Mouse (Mus musculus): ENCODE data around the gene Fbxo28.

Fbxo28 gene

GRCm38 (mm10) chr1:182340821-182341781, at the start of gene Fbxo28:
Gene Fbxo28 (minus strand): TSS chr1:182341629.
- peak; percentile 90 for DNase-seq (ENCODE audit: low spot score)

- DNase-seq (ENCODE audit: low spot score): peak; percentile 46
Observed at GRCm38 (mm10) chr1:182388729-182389128, 47.3 kb upstream of the Fbxo28 start.

GRCm38 (mm10) chr1:182386449-182386848, 45.0 kb upstream of the Fbxo28 start:
- no peak for DNase-seq (ENCODE audit: low spot score)

DNA sequence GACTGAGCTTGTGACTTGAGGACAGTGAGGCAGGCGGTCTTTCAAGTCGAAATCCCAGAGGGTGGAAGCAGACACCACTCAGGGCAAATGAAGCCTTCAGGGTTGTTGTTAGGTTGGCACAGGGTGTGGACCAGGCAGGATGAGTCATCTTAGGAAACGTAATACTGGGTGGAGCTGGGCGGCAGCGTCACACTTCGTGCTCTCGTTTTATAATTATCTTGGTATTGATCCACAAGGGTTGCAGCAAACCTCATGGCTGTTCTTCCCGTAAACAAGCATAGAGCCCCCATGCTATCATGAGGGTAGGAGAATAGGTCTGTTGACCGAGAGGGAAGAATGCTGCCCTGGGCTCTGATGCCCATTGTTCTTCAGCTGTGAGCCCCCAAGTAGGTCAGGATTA, 41.7 kb upstream of the Fbxo28 start:
- no peak for DNase-seq (ENCODE audit: low spot score)

- DNase-seq (ENCODE audit: low spot score): no peak
Observed at GRCm38 (mm10) chr1:182381327-182381726, 39.9 kb upstream of the Fbxo28 start.

GRCm38 (mm10) chr1:182380683-182381082, 39.3 kb upstream of the Fbxo28 start:
- DNase-seq (ENCODE audit: low spot score): no peak

DNA sequence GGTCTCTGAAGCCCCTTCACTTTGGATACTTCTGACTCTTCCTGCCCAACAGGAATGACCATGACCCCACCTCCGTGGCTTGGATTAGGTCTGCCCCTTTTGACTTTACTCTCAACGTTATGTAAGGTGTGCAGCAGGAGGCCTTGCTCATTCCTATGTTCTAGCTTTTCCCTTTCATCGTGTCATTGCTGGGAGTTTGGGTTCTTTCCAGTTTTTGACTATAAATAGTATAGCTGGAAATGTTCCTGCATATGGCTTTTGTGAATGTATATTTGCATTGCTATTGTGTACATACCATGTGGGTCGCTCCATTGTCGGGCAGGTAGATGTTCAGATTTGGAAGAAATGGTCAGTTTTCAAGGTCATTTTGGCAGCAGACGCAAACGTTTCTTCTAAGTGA, 37.4 kb upstream of the Fbxo28 start:
- DNase-seq (ENCODE audit: low spot score): no peak

GRCm38 (mm10) chr1:182378205-182378835, 36.9 kb upstream of the Fbxo28 start:
- DNase-seq (ENCODE audit: low spot score): no peak

DNA sequence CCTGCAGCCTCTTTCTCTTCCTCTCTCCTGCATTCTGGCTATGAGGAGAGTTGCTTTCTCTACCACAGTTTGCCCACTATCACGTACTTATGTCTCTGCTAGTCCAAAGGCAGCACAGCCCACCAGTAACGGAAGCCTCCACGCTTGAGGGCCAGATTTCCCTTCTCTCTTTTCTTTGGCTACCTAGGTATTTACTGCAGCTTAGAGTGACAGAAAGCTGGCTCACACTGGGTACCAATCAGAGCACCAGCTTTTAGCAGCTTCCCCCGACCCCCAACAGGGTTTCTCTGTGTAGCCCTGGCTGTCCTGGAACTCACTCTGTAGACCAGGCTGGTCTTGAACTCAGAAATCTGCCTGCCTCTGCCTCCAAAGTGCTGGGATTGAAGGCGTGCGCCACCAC, 36.1 kb upstream of the Fbxo28 start:
- no peak for DNase-seq (ENCODE audit: low spot score)

DNA sequence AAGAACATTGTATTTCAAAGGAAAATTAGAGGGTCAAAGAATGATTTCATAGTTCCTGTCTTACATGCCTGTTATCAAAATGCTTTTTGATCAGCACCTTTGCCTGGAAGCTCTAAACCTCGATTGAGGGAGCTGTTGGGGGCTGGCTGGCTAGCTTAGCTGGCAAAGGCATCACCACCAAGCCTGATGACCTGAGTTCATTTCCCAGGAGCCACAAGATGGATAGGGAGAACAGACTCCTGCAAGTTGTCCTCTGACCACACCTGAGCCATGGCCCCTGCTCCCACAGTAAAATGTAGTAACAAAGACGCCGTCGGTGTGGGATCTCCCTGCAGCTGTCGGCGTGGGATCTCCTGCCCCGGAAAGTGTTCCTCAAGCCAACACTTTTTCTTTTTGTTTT, 35.4 kb upstream of the Fbxo28 start:
- DNase-seq (ENCODE audit: low spot score): no peak

DNA sequence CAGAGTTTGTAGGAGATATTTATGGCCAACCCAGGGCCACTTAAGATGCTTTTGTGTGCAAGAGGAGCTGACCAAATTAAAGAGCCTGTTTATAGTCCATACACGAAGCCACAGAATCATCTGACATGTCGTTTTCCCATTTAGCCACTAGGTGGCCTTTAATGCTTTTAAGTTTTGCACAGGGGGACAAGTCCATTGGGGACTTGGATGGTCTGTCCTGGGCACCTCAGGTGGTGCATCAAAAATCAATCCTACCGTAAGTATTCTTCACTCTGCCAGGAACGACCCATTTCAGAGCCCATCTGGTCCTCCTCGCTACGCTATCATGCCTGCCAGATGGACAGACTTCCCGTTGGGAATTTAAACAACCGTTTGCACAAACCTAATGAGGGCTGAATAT, 34.8 kb upstream of the Fbxo28 start:
- DNase-seq (ENCODE audit: low spot score): no peak

DNA sequence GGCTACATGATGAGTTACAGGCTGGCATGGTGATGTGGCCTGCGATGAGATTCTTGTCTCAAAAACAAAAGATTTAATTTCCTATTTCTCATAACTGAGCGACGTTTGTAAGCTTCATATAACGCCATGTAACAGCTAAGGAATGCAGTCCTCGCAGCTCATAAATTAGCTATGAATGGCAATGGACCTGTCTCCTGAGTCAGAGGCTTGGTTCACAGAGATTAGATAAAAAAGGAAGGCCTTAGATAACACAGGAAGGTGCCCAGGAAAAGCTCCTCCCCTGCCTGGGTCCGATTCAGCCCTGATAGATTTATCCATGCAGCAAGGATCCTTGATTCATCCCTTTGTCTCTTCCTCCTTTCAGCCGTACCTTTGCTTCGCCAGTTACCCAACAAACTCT, 30.5 kb upstream of the Fbxo28 start:
- DNase-seq (ENCODE audit: low spot score): no peak

GRCm38 (mm10) chr1:182369435-182369834, 28.0 kb upstream of the Fbxo28 start:
- DNase-seq (ENCODE audit: low spot score): no peak

DNA sequence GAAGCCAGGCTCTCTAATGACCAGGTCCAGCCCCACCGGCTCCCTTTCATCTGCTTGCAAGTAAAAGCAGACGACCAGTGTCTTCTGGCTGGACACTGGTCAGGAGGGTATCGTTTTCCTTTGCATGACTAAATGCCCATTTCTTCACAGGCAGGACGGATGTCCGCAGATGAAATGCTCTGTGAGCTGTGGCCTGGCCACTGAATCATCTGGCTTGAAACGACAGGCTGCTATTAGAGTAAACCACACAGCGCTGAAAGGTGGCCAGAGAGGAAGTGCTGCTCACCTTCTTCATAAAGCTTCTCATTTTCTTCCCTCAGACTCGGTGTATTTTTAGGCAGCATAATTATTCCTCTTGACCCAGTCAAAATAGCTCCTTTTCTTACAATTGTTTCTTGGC, 27.4 kb upstream of the Fbxo28 start:
- no peak for DNase-seq (ENCODE audit: low spot score)

DNA sequence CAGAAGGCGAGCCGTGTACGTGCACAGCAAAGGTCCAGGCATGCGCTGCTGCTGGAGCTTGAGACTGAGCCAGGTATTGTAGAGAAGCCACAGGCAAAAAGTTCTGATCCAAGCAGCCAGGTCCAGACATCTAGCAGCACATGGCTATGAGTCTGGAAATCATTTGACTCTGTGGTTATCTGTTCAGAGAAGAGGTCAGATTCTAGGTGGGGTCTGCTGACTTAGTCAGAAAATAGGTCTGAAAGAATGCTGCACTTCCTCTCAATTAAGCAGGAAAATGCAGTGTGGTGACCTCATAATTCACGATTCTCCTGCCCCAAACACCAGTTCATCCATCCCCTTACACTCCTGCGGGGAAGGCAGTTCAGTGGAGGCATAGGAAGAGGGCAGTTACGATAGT, 26.9 kb upstream of the Fbxo28 start:
- DNase-seq (ENCODE audit: low spot score): no peak

DNA sequence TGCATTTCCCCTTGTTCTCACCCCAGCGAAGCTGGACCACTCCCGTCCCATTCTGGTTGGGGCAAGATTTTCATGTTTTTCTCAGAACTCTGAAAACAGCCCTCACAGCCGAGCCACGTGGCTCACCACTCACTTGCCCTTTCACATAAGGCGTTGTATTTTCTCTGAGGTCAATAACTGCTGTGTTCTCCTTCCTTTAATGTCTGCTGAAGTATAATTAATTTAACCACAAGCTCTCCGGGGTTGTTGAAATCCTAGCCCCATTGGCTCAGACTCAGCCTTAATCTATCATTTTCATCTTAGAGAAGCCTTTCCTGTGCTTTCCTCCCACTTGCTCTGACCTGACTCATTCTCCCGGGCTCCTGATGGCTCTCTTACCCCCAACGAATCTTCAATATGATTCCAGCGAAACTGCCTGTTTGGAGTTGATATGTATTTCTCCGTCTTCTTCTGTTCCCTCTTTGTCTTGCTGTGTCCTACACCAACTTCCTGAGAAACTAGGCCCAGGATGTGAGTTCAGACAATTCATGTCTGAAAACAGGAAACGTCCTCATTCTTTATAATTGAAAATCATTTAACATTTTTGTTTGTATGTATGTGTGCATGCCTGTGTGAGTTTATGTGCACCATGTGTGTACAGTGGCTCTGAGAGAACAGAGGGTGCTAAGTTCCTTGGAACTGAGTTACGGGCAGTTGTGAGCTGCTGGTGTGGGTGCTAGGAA, 22.4 kb upstream of the Fbxo28 start:
- no peak for DNase-seq (ENCODE audit: low spot score)

- DNase-seq (ENCODE audit: low spot score): no peak
Observed at GRCm38 (mm10) chr1:182362703-182363102, 21.3 kb upstream of the Fbxo28 start.

GRCm38 (mm10) chr1:182358133-182358532, 16.7 kb upstream of the Fbxo28 start:
- no peak for DNase-seq (ENCODE audit: low spot score)

DNA sequence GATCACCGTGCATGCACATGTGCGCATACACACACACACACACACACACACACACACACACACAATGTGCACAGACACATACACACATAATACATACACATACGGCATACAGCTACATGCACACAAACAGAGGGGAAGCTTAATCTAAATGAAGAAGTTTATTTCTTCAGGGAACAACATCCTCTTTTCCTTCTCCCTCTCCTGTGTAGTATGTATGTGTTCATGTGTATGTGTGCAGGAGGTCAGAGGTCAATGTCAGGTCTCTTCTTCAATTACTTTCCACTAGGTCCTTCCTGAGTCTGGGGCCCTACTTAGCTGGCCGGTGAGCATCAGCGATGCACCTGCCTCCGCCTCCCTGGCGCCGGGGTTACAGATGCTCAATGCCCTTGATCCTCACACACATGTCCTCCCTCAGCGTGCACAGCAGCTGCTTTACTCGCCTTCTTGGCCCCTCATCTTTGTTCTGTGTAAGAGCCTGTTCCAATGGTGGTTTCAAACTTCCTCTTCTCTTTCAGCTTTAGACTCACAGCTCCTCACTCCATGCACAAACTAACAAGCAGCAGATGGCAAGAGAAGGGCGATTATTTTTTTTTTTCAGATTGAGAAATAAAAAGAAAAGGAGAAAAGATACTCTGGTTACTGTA, 13.2 kb upstream of the Fbxo28 start:
- no peak for DNase-seq (ENCODE audit: low spot score)

DNA sequence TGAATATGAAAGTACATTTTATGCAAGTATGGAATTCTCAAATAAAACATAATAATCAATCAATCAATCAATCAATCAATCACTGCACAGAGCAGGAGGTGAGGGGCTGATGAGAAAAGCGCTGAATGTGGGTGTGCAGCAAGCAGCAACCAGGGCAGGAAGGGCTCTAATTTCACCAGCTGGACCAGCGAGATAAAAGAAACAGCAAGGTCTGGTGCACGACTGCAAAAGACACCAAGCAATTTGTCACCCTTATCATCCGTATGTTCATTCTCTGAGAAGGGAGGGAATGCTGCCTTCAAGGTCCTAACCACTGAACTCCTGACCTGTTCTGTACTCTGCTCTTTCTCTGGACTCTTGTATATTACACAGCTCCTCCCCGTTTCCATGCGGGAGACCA, 8.1 kb upstream of the Fbxo28 start:
- no peak for DNase-seq (ENCODE audit: low spot score)

DNA sequence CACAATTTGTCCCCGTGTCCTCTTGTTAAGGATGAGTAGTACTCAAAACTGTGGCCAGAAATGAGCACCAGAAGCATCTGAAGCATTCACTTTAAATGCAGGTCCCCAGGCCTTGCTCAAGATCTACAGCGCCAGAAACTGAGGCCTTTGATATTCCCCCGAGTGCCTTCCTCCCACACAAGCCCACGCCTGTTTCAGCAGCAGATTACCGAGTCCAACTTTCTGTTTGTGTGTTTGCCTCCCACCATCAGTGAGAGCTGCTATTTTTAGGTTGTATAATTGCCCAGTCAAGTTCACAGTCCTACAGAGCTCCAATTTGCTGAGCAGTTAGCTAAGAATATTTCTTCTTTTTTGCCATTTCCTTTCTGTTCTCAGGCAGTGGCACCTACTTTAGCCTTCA, 5.1 kb upstream of the Fbxo28 start:
- DNase-seq (ENCODE audit: low spot score): no peak

DNA sequence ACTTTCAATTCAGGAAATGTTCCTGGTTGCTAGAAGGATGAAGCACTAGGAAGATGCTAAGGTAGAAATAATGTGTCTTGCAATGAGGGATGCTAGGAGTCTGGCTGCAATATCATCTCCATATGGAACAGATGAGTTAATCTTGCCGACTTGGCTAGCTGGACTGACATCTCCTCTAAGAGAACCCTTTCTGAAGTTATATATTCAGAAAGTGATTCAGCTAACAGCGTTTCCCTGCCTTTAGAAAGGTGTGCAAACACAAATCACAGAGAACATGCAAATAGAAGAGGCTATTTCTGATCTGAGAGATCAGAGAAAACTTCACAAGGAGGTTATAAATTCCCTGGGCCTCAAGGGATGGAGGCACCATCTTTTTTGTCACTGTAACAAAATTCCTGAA, 4.4 kb upstream of the Fbxo28 start:
- DNase-seq (ENCODE audit: low spot score): no peak
